Mouse (Mus musculus): ENCODE results near the gene Irak2.

The Irak2 gene

GRCm38 (mm10) chr6:113642605-113643004, 4.3 kb downstream of the Irak2 start:
- DNase-seq, result no peak

GRCm38 (mm10) chr6:113643021-113643420, 4.8 kb downstream of the Irak2 start:
- no peak for DNase-seq

GRCm38 (mm10) chr6:113643967-113644366, 5.7 kb downstream of the Irak2 start:
- no peak for DNase-seq

- no peak for DNase-seq
Observed at GRCm38 (mm10) chr6:113644808-113645207, 6.5 kb downstream of the Irak2 start.

- no peak for DNase-seq
Observed at GRCm38 (mm10) chr6:113649346-113650196, 11.3 kb downstream of the Irak2 start.

GRCm38 (mm10) chr6:113650197-113650640, 12.0 kb downstream of the Irak2 start:
- DNase-seq, result no peak

GRCm38 (mm10) chr6:113651626-113652025, 13.4 kb downstream of the Irak2 start:
- DNase-seq, result no peak

GRCm38 (mm10) chr6:113653551-113653950, 15.3 kb downstream of the Irak2 start:
- DNase-seq, result no peak

GRCm38 (mm10) chr6:113654102-113654501, 15.8 kb downstream of the Irak2 start:
- no peak for DNase-seq

GRCm38 (mm10) chr6:113654753-113655397, 16.6 kb downstream of the Irak2 start:
- no peak for DNase-seq

- DNase-seq, result no peak
Observed at GRCm38 (mm10) chr6:113655475-113655874, 17.2 kb downstream of the Irak2 start.

GRCm38 (mm10) chr6:113656847-113657246, 18.6 kb downstream of the Irak2 start:
- DNase-seq, result no peak

GRCm38 (mm10) chr6:113658226-113658625, 20.0 kb downstream of the Irak2 start:
- DNase-seq, result no peak

GRCm38 (mm10) chr6:113659648-113660491, 21.6 kb downstream of the Irak2 start:
- DNase-seq, result no peak

- DNase-seq, result no peak
Observed at GRCm38 (mm10) chr6:113660492-113661352, 22.5 kb downstream of the Irak2 start.

- no peak for DNase-seq
Observed at GRCm38 (mm10) chr6:113661353-113662241, 23.3 kb downstream of the Irak2 start.

- DNase-seq, result no peak
Observed at GRCm38 (mm10) chr6:113662964-113663700, 24.9 kb downstream of the Irak2 start.

GRCm38 (mm10) chr6:113664305-113664704, 26.0 kb downstream of the Irak2 start:
- no peak for DNase-seq

- no peak for DNase-seq
Observed at GRCm38 (mm10) chr6:113667611-113668122, 29.4 kb downstream of the Irak2 start.

Data from embryo, embryonic 11 days (tissue).